Mouse (Mus musculus) left cerebral cortex, postnatal 14 days (tissue): ENCODE data around the gene AC161166.1. TPM values are rescaled to one million over a fixed set of nuclear protein-coding genes. Genes with fewer than 3 reads are reported as not detected.

Experiments
- DNase-seq, 2 experiments: peaks; one replicate each; pipeline ENCODE4 v3.0.0; 2021 to 2022; ENCODE audit warnings: low spot score in 2 of 2, mixed read lengths in 1 of 2
- intact Hi-C: fragments of 180-260 bp; cut with DNase I; formaldehyde crosslinking; loops from one replicate; pipeline ENCODE4 v1.15.1; 2025
- long read RNA-seq, 2 experiments: library from polyadenylated mRNA; stranded (forward); transcript quantifications; one replicate each; pipeline ENCODE4 v2.0.0; 2021
- total RNA-seq, 2 experiments: library from RNA; stranded (reverse); gene quantifications; 2 replicates each; pipeline ENCODE4 v1.2.3; 2021

AC161166.1 gene
- not detected for total RNA-seq
- long read RNA-seq, experiment 1 = 0 reads
- long read RNA-seq, experiment 2 = 0 reads

- intact Hi-C loops = no loop called here
- no peak for DNase-seq
Measured at GRCm38 (mm10) chr7:24512355-24512754, at the start of gene AC161166.1. Gene AC161166.1, minus strand, starts transcription at chr7:24512455.

GRCm38 (mm10) chr7:24561450-24561849 is 49.2 kb upstream of the AC161166.1 start:
- no peak for DNase-seq
- intact Hi-C loops = no loop called here

- intact Hi-C loops = no loop called here
- no peak for DNase-seq
Measured at GRCm38 (mm10) chr7:24555786-24556185, 43.5 kb upstream of the AC161166.1 start.

GRCm38 (mm10) chr7:24551985-24552759 is 39.9 kb upstream of the AC161166.1 start:
- intact Hi-C loops = no loop called here
- DNase-seq = no peak

GRCm38 (mm10) chr7:24547534-24548036 is 35.3 kb upstream of the AC161166.1 start:
- DNase-seq = no peak
- intact Hi-C loops = loop anchor here (1.0 kb wide), 1 partner anchor 17 kb away; the partner anchor contains the start of gene Irgq

- intact Hi-C loops = loop anchor here (1.0 kb wide), 1 partner anchor 17 kb away; the partner anchor contains the start of gene Irgq
- DNase-seq = peak; percentile 99 to 100
Measured at GRCm38 (mm10) chr7:24546634-24547389, 34.6 kb upstream of the AC161166.1 start.

- DNase-seq = no peak
- intact Hi-C loops = no loop called here
Measured at GRCm38 (mm10) chr7:24546068-24546614, 33.9 kb upstream of the AC161166.1 start, which contains the start of the genes Pinlyp and Xrcc1. Gene Pinlyp, minus strand, starts transcription at chr7:24546118. Gene Xrcc1, plus strand, starts transcription at chr7:24546289.

GRCm38 (mm10) chr7:24544506-24544905 is 32.3 kb upstream of the AC161166.1 start:
- intact Hi-C loops = no loop called here
- DNase-seq = no peak

GRCm38 (mm10) chr7:24539686-24540085 is 27.4 kb upstream of the AC161166.1 start:
- intact Hi-C loops = no loop called here
- DNase-seq = no peak

- no peak for DNase-seq
- intact Hi-C loops = no loop called here
Measured at GRCm38 (mm10) chr7:24538701-24539100, 26.4 kb upstream of the AC161166.1 start.

GRCm38 (mm10) chr7:24538154-24538553 is 25.9 kb upstream of the AC161166.1 start:
- DNase-seq = peak in 1 of 2 experiments; percentile 58

GRCm38 (mm10) chr7:24537591-24537990 is 25.3 kb upstream of the AC161166.1 start:
- intact Hi-C loops = no loop called here
- DNase-seq = no peak

More at GRCm38 (mm10) chr7:24538154-24538553, 25.9 kb upstream of the AC161166.1 start:
- intact Hi-C loops = no loop called here

- intact Hi-C loops = no loop called here
- no peak for DNase-seq
Measured at GRCm38 (mm10) chr7:24537081-24537480, 24.8 kb upstream of the AC161166.1 start.

GRCm38 (mm10) chr7:24534301-24534700 is 22.0 kb upstream of the AC161166.1 start:
- DNase-seq = peak in 1 of 2 experiments; percentile 25
- intact Hi-C loops = no loop called here

GRCm38 (mm10) chr7:24533806-24534205 is 21.6 kb upstream of the AC161166.1 start:
- no peak for DNase-seq
- intact Hi-C loops = no loop called here

GRCm38 (mm10) chr7:24533031-24533571 is 20.8 kb upstream of the AC161166.1 start:
- DNase-seq = no peak
- intact Hi-C loops = no loop called here

GRCm38 (mm10) chr7:24531211-24531971 is 19.1 kb upstream of the AC161166.1 start:
- DNase-seq = peak; percentile 71 to 80
- intact Hi-C loops = no loop called here

- intact Hi-C loops = loop anchor here (1.0 kb wide), 1 partner anchor 17 kb away; no protein-coding TSS in a partner anchor
- peak; percentile 99 for DNase-seq
Measured at GRCm38 (mm10) chr7:24530062-24530931, 18.0 kb upstream of the AC161166.1 start, which contains the start of gene Irgq. Gene Irgq, plus strand, starts transcription at chr7:24530689.
